Mouse (Mus musculus) megakaryocyte, embryonic 14.5 days (primary cell): ENCODE data around the gene Gm2056.
"Not testable (repeated sequence)": the region's sequence is repeated elsewhere in the genome, so short reads cannot be mapped to it uniquely, and the experiment has no call there.

Source experiments
- FLI1 ChIP-seq: IDR thresholded peaks from 2 replicates; pipeline ENCODE4 v1.6.1; 2012; ENCODE audit warnings: low read length, inconsistent platforms, mixed read lengths
- GATA1 ChIP-seq: IDR thresholded peaks from 3 replicates; pipeline ENCODE4 v1.6.1; 2012; ENCODE audit warnings: mixed read lengths, low read length, inconsistent platforms, borderline replicate concordance

GRCm38 (mm10) chr12:88032250-88032649, 5.4 kb downstream of the Gm2056 start:
- not testable (repeated sequence) for TF ChIP-seq GATA1, FLI1
